Mouse (Mus musculus): ENCODE measurements at regions not wholly inside any gene's neighbourhood (a gene's known extent, or its start where the extent isn't known, plus 50 kb on each side); places are given as distances from the start of the nearest gene placed in this dataset.

DNA sequence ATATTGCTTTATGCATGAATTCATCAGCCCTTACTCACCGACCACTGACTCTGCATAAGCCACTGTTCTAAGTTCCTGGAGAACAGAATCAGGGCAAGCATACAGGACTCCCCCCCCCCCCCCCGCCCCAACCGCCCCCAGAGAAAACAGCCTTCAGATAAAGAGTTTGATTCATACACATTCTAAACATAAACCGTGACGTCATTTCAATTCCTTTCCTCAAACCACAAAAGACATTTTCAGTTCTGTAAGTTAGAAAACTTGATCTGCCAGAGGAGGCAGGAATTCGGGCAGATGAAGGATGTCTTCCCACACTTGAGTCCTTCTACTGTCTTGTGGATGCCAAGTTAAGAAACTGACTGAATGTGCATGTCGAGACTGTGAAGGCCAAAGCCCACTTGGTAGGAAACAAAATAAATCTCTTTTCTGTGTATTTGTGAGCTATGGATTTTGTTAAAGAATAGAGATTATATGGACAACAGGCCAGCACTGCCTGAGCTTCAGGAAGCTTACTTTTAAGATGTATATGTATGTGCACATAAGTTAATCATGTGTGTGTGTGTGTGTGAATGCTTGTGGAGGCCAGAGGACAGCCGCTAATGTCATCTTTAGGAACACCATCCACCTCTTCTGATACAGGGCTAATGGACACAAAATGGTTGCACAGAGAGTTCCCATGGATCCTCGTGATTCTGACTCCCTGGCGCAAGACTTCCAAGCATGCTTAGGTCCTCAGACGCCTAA lies 202.4 kb downstream of the Sox4 start:
- ATAC-seq: no peak

DNA sequence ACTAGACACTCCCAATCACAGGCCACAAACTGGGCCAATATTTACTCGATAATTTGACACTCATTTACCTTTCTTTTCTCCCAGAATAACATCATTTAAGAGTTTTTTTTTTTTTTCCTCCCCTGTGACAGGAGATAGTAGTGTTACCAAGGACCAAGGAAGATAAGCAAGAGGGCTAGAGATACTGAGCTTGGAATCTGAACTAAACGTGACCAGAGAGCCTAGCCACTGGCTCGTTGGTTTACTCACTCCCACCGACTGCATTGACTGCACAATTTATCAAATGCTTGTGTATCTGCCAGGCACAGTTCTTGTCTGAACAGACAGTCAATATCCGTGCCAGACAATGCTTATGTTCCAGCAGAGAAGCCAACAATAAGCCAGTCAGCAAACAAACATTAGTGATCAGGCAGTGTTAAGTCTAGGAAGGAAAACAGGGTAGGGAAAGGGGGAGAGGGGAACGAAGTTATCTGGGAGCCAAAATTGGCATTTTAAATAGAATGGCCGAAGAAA lies 213.3 kb downstream of the Sox4 start:
- ATAC-seq: no peak

DNA sequence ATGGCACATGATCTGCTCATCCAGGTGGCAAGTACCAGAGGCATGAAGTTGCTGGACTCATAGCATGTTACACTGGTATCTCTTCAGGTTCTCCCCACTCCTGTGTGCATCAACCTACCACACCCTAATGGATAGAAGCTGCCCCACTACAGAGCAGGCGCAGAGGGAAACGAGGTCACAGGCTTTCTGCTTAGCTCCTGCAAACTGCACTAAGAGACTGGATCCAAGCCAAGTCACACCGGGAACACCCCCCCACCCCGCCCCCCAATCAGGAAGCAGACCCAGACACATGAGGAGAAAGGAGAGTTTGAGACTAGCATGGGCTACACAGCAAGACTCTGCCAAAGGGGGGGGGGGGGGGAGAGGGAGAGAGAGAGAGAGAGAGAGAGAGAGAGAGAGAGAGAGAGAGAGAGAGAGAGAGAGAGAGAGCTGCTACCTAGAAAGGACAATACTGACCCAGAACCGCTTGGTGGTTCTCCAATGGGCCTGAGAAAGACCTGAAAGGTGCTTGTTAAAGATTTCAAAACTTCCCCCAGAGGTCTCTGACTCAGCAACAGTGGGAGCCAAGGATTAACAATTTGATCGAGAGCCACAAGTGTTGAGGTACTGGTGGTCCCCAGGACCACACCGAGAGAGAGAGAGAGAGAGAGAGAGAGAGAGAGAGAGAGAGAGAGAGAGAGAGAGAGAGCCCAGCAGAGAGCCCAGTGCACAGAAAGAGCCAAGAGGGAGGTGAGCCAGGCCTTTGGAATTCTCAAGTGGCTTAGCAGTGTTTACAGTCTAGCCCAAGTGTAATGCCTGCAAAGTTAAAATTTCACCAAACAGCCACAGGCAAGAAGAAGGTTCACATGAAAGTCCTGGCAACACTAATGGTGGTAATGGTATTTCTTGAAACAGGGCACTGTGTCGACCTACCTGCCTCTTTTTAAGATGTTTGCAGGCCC lies 215.1 kb downstream of the Sox4 start:
- ATAC-seq: no peak

DNA sequence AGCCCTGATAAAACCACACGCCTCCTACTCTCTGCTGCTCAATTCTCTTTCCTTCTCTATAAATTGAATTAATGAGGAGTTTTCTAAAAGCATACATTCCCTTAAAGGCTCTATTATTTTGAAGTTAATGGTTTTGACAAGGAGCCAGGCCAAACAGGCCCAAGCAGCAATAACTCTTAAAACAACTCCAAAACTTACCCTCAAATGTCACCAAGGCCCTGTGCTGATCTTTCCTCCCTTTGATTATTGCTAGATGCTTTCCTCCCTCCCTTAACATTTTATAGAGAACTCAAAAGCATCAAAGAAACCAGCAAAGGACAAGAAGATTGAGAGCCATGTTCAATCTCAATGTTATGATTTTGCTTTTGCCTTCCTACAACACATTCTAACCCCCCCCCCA lies 221.0 kb downstream of the Sox4 start:
- no peak for ATAC-seq

DNA sequence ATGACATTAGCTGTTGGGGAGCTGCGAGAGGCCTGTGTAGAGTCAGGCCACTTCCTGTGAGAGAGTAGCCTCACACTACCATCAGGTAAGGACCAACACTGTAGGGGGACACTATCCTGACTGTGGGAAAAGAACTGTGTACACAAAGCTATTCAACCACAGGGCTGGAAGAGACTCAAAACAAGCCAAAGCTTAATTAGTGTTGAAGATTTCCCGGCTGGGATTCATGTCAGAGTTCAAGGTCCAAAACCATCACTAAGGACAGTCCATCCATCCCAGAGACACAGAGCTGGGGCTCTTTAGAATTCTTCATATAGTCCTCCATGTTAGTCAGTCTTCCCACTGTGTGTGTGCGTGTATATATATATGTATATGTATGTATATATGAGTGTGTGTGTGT lies 221.5 kb downstream of the Sox4 start:
- no peak for ATAC-seq

DNA sequence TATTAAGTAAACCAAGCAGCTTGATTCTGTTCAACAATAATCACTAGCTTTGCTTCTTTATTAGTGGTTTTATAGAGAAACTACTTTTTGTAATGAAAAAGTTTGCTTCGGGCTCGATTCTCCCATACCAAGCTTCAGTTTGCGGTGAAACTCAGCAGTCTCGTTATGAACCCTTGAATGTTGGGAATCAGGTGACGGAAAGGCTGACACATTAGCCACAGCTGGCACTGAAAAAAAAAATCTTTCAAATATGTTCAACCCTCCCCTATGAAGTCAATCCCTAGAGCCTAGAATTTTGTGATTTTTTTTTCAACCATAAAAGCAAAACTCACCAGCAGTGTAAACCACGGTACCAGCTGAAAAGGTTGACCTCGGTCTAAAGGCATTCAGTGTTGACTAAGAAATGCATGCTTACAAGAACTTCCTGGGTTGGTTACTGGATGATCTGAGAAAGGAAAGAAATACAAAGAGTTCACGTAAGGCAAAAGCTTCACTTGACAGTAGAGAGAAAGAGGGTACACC lies 223.4 kb downstream of the Sox4 start:
- ATAC-seq: no peak

DNA sequence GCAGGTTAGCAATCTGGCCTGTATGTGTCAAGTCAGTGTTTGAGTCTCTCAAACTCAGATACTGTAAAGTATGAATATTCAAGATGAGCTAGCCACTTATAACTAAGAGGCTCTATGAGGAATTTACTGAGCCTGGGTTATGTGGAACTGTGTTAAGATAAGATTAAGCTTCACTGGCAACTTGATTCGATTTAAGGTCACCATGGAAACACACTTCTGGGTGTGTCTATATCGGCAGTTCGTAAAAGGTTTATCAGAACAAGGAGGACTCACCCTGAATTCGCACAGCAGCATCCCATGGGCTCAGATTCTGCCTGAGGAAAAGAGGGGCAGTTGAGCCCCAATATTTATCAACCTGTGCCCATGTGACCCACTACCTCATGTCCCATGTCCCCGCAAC lies 224.7 kb downstream of the Sox4 start:
- ATAC-seq: no peak

DNA sequence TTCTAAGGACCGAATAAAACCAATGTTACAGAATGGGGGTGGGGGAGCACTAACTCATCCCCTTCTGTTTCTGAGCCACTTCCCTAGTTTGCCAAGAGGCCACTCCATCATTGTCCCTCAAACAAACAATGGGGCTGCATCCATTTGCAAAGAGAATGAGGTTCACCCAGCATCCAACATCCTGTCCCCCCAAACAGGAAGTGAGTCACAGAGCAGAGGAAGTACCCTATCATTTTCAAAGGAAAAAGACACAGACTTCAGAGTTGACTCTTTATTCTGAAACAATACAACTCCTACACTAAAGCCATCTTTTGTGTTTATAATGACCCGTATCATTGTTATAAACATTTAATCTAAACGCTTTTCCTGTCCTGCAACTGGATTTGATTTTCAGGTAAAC lies 229.2 kb downstream of the Sox4 start:
- peak; percentile 76 for ATAC-seq

DNA sequence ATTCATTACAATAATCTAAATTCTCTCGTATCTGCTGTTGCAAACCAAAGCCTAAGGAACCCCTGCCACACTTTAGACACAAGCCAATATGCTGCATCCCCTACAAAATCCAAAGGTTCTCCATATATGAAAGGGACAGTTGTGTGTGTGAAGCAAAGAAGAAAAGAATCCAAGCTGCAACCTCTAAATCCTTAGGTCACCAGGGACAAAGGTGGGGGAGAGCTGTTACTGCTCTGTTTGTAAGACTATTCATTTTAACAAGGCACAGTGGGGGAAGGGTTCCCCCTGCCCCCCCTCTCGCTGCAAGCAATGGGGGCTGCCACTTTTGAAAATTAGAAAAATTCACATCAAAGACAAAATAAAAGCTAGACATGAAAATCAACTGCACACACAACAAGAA lies 231.4 kb downstream of the Sox4 start:
- ATAC-seq: no peak

DNA sequence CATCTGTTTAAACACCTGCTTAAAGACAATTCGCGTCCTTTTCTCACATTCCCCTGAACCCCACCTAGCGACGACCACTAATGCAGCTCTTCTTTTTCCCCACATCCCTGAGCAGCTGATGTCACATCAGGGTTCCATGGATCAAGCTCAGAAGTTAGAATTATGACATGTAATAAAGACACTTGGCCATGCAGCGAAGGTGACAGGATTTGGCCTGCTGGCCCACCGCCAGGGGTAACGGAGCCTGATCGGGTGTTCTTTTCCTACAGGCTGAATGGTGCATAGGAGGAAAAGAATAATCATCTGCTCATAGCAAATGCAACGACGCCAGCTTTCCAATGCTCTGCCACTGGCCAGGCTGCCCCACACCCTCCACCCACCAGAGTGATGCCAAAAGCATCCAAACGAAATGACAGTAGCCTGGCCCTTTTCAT lies 231.9 kb downstream of the Sox4 start:
- ATAC-seq: no peak

DNA sequence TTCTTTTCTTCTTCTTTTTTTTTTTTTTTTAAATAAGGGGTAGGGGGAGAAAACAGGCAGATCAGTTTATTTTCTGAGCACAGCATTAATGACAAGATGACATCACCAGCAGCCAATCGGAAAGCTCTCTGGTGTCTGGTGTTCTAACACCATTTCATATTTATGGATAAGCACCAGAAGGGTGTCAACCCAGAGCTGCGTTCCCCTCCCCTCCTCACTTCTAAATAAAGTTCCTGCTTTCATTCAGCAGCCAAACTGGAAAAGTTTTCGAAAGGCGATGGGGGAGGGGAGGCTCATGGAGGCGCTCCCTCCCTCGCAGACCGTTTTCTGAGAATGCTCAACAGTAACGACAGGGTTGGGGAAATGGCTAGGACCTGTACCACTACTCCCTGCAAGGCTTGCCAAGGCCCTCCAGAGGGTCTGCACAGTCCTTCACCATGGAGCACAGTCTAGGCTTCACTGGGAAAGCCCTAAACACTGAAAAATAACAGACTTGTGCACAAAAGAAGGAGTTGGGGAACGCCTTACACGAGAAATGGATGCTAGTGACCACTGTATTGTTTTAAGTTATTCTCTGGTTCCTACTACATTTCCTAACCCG lies 232.8 kb downstream of the Sox4 start:
- ATAC-seq: no peak

DNA sequence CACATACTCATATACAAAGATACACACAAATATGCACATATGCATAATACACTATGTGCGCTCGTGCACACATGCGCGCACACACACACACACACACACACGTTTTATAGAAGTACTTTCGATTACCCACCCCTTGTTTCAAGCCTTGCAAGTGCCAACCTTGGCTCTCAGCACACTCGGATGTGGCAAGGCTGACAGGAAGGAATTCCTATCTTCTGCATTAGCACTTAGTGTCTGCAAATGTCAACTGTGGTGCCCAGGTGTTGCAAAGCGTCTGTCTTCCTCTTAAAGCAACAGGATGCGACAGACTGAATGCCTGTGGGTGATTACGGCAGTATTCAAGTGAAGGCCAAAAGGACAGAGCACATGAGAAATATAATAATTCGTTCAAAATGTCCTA lies 233.3 kb downstream of the Sox4 start:
- ATAC-seq: peak; percentile 56

DNA sequence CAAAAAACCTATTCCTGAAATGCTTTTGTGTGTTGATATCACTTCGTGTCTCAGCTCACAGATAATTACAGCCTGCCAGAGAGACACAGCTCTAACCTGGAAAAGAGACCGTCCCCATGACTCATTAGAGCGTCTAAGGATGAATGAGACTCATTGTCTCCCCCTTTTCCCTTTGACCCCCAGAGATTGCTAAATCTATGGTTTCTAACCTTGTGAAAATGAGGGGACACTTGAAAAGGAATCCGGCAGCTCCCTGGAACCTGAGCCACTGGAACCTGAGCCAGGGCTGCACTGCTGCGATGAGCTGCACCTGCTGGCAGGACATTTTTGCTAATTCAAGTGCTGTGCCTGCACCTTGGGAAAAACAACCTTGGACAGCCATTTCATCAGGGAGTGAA lies 234.6 kb downstream of the Sox4 start:
- no peak for ATAC-seq

DNA sequence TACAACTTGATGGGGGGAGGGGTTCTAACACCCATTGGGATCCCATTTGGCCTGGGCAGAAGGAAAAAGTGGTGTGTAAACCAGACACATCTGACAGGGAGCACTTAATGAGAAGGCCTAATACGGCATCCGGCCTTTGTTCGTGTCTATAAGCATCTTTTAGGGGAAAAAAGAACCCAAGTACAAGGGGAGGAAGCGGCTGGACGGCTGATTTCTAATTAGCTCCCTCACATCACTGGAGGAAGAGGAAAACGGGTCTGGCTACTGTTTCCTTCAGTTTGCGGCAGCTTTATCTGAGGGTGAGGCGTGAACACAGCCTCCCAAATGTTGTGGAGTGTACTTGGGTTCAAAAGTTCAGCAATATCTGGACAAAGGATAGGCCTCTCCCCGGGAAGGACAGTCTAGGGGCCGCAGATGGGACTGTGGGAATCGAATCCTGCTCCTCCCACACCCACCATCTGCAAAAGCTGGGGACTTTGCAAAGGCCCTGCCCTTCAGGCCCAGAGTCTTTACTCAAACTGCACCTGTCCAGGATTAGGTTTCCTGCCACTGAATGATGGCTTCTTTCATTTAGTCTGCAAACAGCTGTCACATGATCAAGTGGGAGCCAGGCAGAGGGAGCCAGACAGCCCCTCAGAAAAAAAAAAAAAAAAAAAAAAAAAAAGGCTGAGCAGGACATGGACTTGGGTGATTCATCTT lies 235.2 kb downstream of the Sox4 start:
- ATAC-seq: no peak

DNA sequence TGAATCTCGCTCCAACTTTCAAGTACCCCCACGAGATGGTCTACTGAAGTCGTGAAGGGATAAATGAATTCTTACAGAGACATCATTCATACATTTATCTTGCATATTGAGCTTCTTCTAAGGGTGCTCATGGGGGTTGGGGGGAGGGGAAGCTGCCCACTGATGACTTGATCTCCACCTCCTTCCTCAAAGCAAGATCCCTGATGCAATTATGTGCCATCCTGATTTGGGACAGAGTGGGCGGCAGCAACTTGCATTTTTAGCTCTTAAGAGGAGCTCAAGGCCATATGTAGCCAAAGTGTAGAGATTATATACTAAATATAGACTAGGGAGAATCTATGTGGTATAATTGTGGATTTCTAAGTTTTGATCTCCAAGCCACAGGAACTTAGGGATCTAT lies 236.1 kb downstream of the Sox4 start:
- no peak for ATAC-seq

DNA sequence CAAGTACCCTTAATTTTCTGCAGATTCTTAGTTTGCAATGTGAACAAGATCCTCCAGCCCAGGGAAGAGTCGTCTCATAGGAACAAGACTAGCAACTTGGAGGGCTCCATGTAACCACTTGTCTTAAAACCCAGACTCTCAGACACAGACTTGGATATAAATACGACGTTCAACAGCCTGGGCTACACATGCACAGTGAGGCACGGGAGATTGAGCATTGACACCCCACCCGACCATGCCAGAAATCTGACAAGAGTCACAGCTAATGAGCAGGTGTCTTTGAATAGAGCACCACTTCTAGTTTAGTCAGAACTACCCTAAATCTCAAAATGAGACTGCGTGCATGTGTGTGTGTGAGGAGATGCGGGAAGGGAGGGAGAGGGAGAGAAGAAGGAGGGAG lies 243.5 kb downstream of the Sox4 start:
- ATAC-seq: no peak

DNA sequence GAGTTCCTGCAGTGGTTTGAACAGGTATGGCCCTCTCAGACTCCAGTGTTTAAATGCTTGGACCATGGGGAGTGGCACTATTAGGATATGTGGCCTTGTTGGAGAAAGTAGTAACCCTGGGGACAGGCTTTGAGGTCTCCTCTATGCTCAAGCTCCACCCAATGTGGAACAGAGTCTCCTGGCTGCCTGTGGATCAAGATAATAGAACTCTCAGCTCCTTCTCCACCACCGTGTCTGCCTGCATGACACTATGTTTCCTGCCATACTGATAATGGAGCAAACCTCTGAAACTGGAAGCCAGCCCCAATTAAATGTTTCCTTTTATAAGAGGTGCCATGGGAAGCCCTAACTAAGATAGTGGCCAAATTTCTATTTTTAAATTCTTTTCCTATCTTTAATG lies 252.2 kb downstream of the Sox4 start:
- ATAC-seq: no peak

DNA sequence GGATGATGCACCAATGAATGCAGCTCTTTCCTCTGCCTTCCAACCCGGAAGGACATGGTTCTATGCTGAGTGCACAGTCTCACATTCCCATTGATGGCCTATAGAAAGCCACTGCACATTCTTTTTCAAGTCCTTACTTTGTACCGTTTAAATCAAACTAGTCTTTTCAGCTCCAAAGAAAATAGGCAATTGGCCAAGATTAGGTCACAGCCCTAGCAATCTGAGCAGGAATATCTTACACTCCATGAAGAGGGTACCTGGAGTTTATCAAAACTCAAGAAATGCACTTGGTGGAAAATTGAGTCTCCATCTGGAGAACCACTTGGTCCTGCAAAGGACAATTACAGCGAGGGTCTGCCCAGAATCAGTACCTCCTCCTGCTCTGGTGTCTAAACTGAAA lies 253.4 kb downstream of the Sox4 start:
- no peak for ATAC-seq

DNA sequence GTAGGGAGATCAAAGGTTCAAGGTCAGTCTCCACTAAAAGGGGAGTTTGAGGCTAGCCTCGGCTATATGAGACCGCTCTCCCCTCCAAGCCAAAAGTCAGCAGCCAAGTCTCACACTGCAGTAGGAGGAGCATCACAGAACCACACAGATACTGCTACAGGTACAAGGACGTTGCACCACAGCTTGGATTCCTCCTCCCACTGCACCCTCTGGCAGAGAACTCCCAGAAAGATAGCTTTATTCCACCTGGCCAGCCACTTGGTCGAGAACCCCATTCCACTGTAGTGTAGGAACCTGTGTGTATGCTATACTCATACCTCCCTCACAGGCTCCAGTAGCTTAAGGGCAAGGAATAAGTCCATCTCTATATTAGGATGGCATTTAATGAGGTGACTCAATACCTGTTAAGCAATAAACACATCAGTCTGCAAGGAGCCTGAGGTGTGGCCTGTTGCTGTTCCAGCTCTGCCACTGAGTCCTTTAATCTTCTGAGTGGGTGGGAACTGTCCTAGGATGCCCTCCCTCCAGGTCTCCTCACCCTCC lies 254.0 kb downstream of the Sox4 start:
- no peak for ATAC-seq

DNA sequence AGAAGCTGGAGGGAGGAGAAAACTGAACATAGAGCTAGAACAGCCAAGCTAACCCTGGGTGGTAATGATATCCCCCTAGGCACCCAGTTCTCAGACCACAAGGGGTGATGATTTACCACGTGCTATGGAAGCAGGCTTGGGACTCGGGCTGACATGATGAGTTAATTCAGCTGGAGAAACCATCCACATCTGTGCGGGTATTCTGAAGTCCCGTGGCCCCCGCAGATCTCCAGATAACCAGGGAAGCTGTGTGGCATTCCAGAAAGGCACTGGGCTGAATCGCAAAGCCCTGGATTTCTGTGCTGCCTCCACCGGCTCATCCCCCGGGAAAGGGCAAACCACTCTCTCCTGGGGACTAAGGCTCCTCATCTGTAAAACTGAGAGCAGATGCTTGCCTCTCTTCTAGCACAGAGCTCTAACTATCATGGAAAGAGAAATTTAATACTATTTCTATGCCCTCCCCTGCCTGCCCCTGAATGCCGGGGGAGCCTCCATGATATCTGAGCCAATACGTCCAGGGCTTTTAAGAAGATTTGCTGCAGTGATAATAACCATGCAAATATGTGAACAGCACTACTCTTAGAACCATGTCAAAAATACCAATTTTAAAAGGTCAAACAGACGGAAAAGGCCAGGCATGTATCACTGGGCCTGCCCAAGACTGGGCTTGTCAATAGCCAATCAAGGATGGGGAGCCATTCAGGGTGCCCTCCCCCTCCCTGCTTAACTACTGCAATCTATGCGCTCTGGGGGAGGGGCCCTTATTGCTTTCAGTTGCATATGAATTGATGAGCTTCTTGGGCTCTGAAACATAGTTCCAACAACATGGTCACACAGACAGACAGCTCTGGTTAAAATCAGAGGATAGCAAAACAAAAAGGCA lies 255.5 kb downstream of the Sox4 start:
- ATAC-seq: no peak

DNA sequence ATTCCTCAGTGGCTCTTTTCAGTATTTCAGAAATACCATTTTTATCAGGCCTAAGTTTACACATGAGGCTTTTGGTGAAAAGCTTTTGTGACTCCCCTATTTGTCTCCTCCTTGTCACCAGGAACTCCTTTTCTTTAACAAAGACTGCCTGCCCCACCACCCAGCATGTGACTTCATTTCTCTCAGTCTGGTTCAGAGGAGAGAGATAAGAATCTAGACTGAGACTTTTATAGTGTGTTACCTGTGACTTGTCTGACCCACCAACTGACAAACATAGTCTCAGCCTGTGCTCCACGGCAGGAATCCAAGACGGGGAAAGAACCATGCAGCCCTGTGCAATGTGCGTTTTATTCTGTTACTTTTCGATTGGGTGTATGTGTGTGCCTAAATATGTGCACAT lies 260.4 kb downstream of the Sox4 start:
- no peak for ATAC-seq

Measured in inflammation-experienced regulatory T-cells, adult 6 months (primary cell).